Mouse (Mus musculus) monocyte, adult 2 months (primary cell): ENCODE data around the gene Olfr672.
"Not testable (repeated sequence)": the region's sequence is repeated elsewhere in the genome, so short reads cannot be mapped to it uniquely, and the experiment has no call there.

ENCODE experiments used
- DNase-seq, 2 experiments: peaks; one replicate each; pipeline ENCODE4 v3.0.0; 2022; ENCODE audit warnings: low spot score in 2 of 2, low read depth in 1 of 2

The Olfr672 gene

GRCm38 (mm10) chr7:105001929-105002328 lies at the start of gene Olfr672:
Olfr672 (minus strand) TSS chr7:105002029.
- DNase-seq: no peak

GRCm38 (mm10) chr7:105033836-105034235 lies 32.0 kb upstream of the Olfr672 start:
- DNase-seq: not testable (repeated sequence)

GRCm38 (mm10) chr7:105032398-105032797 lies 30.6 kb upstream of the Olfr672 start, which contains the start of gene Olfr676:
Olfr676 (plus strand) TSS chr7:105032698.
- DNase-seq: no peak

- DNase-seq: no peak
Measured at GRCm38 (mm10) chr7:105028360-105028759, 26.5 kb upstream of the Olfr672 start, which contains the start of gene Olfr675. Olfr675 (minus strand) TSS chr7:105028460.

GRCm38 (mm10) chr7:105022530-105022929 lies 20.7 kb upstream of the Olfr672 start:
- DNase-seq: no peak

- DNase-seq: no peak
Measured at GRCm38 (mm10) chr7:104979026-104979425, 22.8 kb downstream of the Olfr672 start, which contains the start of gene Olfr671. Olfr671 (minus strand) TSS chr7:104979126.

- not testable (repeated sequence) for DNase-seq
Measured at GRCm38 (mm10) chr7:104972507-104972906, 29.3 kb downstream of the Olfr672 start.

- no peak for DNase-seq
Measured at GRCm38 (mm10) chr7:104962520-104962919, 39.3 kb downstream of the Olfr672 start, which contains the start of gene Olfr670. Olfr670 (minus strand) TSS chr7:104962620.

GRCm38 (mm10) chr7:104950234-104950633 lies 51.6 kb downstream of the Olfr672 start:
- not testable (repeated sequence) for DNase-seq
